Mouse (Mus musculus): Measurements from ENCODE around the gene Disp3. TPM values are rescaled to one million over a fixed set of nuclear protein-coding genes. Genes with fewer than 3 reads are reported as not detected.
A peak's percentile ranks its signal among the peaks of the same experiment; 100 is the strongest.

Disp3 gene
- 10 to 100 TPM; 23.0 to 24.8 TPM for total RNA-seq (2021)
- long read RNA-seq, experiment 1, full-length matches to known transcripts, result 19 of 39 reads
- long read RNA-seq, experiment 1, partial matches to known transcripts, result 8 of 39 reads
- long read RNA-seq, experiment 1, other reads (novel, unspliced or antisense), result 12 of 39 reads
- long read RNA-seq, experiment 2, full-length matches to known transcripts, result 11 of 24 reads
- long read RNA-seq, experiment 2, partial matches to known transcripts, result 5 of 24 reads
- long read RNA-seq, experiment 2, other reads (novel, unspliced or antisense), result 8 of 24 reads

- intact Hi-C loops (cut with DNase I), result loop anchor here (2.0 to 5.0 kb wide), 2 partner anchors 117 to 150 kb away; no protein-coding TSS in a partner anchor
- DNase-seq (ENCODE audit: low spot score in 2 of 2), result no peak
Observed at GRCm38 (mm10) chr4:148287476-148288054, at the start of gene Disp3. TSS of gene Disp3 (minus strand) at chr4:148287965.

- intact Hi-C loops (cut with DNase I), result no loop called here
- no peak for DNase-seq (ENCODE audit: low spot score in 2 of 2)
Observed at GRCm38 (mm10) chr4:148330269-148330668, 42.5 kb upstream of the Disp3 start.

GRCm38 (mm10) chr4:148329431-148329830 is 41.7 kb upstream of the Disp3 start:
- no peak for DNase-seq (ENCODE audit: low spot score in 2 of 2)
- intact Hi-C loops (cut with DNase I), result no loop called here

- intact Hi-C loops (cut with DNase I), result no loop called here
- DNase-seq (ENCODE audit: low spot score in 2 of 2), result no peak
Observed at GRCm38 (mm10) chr4:148328237-148328636, 40.5 kb upstream of the Disp3 start.

- intact Hi-C loops (cut with DNase I), result no loop called here
- DNase-seq (ENCODE audit: low spot score in 2 of 2), result peak; percentile 40 to 50
Observed at GRCm38 (mm10) chr4:148327266-148327997, 39.7 kb upstream of the Disp3 start.

- no peak for DNase-seq (ENCODE audit: low spot score in 2 of 2)
- intact Hi-C loops (cut with DNase I), result no loop called here
Observed at GRCm38 (mm10) chr4:148326791-148327190, 39.0 kb upstream of the Disp3 start.

GRCm38 (mm10) chr4:148325951-148326350 is 38.2 kb upstream of the Disp3 start:
- intact Hi-C loops (cut with DNase I), result no loop called here
- no peak for DNase-seq (ENCODE audit: low spot score in 2 of 2)

GRCm38 (mm10) chr4:148325057-148325456 is 37.3 kb upstream of the Disp3 start:
- intact Hi-C loops (cut with DNase I), result no loop called here
- no peak for DNase-seq (ENCODE audit: low spot score in 2 of 2)

- intact Hi-C loops (cut with DNase I), result no loop called here
- DNase-seq (ENCODE audit: low spot score in 2 of 2), result no peak
Observed at GRCm38 (mm10) chr4:148322152-148322551, 34.4 kb upstream of the Disp3 start.

- intact Hi-C loops (cut with DNase I), result no loop called here
- no peak for DNase-seq (ENCODE audit: low spot score in 2 of 2)
Observed at GRCm38 (mm10) chr4:148319366-148319765, 31.6 kb upstream of the Disp3 start.

GRCm38 (mm10) chr4:148315377-148316175 is 27.8 kb upstream of the Disp3 start:
- intact Hi-C loops (cut with DNase I), result no loop called here
- no peak for DNase-seq (ENCODE audit: low spot score in 2 of 2)

- DNase-seq (ENCODE audit: low spot score in 2 of 2), result peak; percentile 58 to 61
- intact Hi-C loops (cut with DNase I), result no loop called here
Observed at GRCm38 (mm10) chr4:148314396-148314795, 26.6 kb upstream of the Disp3 start.

GRCm38 (mm10) chr4:148313601-148314000 is 25.8 kb upstream of the Disp3 start:
- DNase-seq (ENCODE audit: low spot score in 2 of 2), result no peak
- intact Hi-C loops (cut with DNase I), result no loop called here

- no peak for DNase-seq (ENCODE audit: low spot score in 2 of 2)
- intact Hi-C loops (cut with DNase I), result no loop called here
Observed at GRCm38 (mm10) chr4:148312296-148313116, 24.7 kb upstream of the Disp3 start.

GRCm38 (mm10) chr4:148310845-148311244 is 23.1 kb upstream of the Disp3 start:
- no peak for DNase-seq (ENCODE audit: low spot score in 2 of 2)

GRCm38 (mm10) chr4:148310126-148310525 is 22.4 kb upstream of the Disp3 start:
- no peak for DNase-seq (ENCODE audit: low spot score in 2 of 2)
- intact Hi-C loops (cut with DNase I), result no loop called here

More at GRCm38 (mm10) chr4:148310845-148311244, 23.1 kb upstream of the Disp3 start:
- intact Hi-C loops (cut with DNase I), result no loop called here

- DNase-seq (ENCODE audit: low spot score in 2 of 2), result peak in 1 of 2 experiments; percentile 50
- intact Hi-C loops (cut with DNase I), result no loop called here
Observed at GRCm38 (mm10) chr4:148306406-148307083, 18.8 kb upstream of the Disp3 start.

- no peak for DNase-seq (ENCODE audit: low spot score in 2 of 2)
- intact Hi-C loops (cut with DNase I), result no loop called here
Observed at GRCm38 (mm10) chr4:148298720-148299119, 11.0 kb upstream of the Disp3 start.
